Mouse (Mus musculus): ENCODE results near the gene Il16. TPM values are rescaled to one million over a fixed set of nuclear protein-coding genes. Genes with fewer than 3 reads are reported as not detected.

The Il16 gene
- polyA plus RNA-seq, 1 experiment: 1.6 TPM

GRCm38 (mm10) chr7:83667936-83668645 lies 77.4 kb downstream of the Il16 start:
- H3K4me3 ChIP-seq (ENCODE audit: insufficient read depth, low read length): no peak overlapping the region
- no peaks in the 10 kb centered on the region; the same call in 1 of the 2 replicates for H3K4me1 ChIP-seq (ENCODE audit: control insufficient read depth, insufficient read depth, low read length)
- no peak overlapping the region for H3K27ac ChIP-seq (ENCODE audit: insufficient read depth, low read length)
- TF ChIP-seq POLR2A (IDR thresholded peaks at IDR 0.05; ENCODE audit: extremely low read depth, insufficient read depth, low read length) (no peak), CTCF (IDR thresholded peaks at IDR 0.05; ENCODE audit: extremely low read depth, insufficient read depth, low read length) (no peak)

GRCm38 (mm10) chr7:83666087-83666595 lies 79.4 kb downstream of the Il16 start:
- Histone ChIP-seq H3K4me1 (ENCODE audit: control insufficient read depth, insufficient read depth, low read length) (no peaks in the 10 kb centered on the region; the same call in 1 of the 2 replicates), H3K27ac (ENCODE audit: insufficient read depth, low read length) (no peak overlapping the region), H3K4me3 (ENCODE audit: insufficient read depth, low read length) (no peak overlapping the region)
- TF ChIP-seq CTCF (IDR thresholded peaks at IDR 0.05; ENCODE audit: extremely low read depth, insufficient read depth, low read length) (no peak), POLR2A (IDR thresholded peaks at IDR 0.05; ENCODE audit: extremely low read depth, insufficient read depth, low read length) (no peak)

GRCm38 (mm10) chr7:83662711-83663375 lies 82.7 kb downstream of the Il16 start:
- Histone ChIP-seq H3K27ac (ENCODE audit: insufficient read depth, low read length) (no peak overlapping the region), H3K4me1 (ENCODE audit: control insufficient read depth, insufficient read depth, low read length) (no peaks in the 10 kb centered on the region; the same call in 1 of the 2 replicates), H3K4me3 (ENCODE audit: insufficient read depth, low read length) (no peak overlapping the region)
- no peak for TF ChIP-seq CTCF (IDR thresholded peaks at IDR 0.05; ENCODE audit: extremely low read depth, insufficient read depth, low read length)
- no peak for TF ChIP-seq POLR2A (IDR thresholded peaks at IDR 0.05; ENCODE audit: extremely low read depth, insufficient read depth, low read length)

GRCm38 (mm10) chr7:83661763-83662162 lies 83.8 kb downstream of the Il16 start:
- no peak for TF ChIP-seq CTCF (IDR thresholded peaks at IDR 0.05; ENCODE audit: extremely low read depth, insufficient read depth, low read length)
- no peak for TF ChIP-seq POLR2A (IDR thresholded peaks at IDR 0.05; ENCODE audit: extremely low read depth, insufficient read depth, low read length)
- no peak overlapping the region for H3K27ac ChIP-seq (ENCODE audit: insufficient read depth, low read length)
- H3K4me1 ChIP-seq (ENCODE audit: control insufficient read depth, insufficient read depth, low read length): no peaks in the 10 kb centered on the region; the same call in 1 of the 2 replicates
- H3K4me3 ChIP-seq (ENCODE audit: insufficient read depth, low read length): no peak overlapping the region

- Histone ChIP-seq H3K4me1 (ENCODE audit: control insufficient read depth, insufficient read depth, low read length) (no peaks in the 10 kb centered on the region; the same call in 1 of the 2 replicates), H3K27ac (ENCODE audit: insufficient read depth, low read length) (no peak overlapping the region), H3K4me3 (ENCODE audit: insufficient read depth, low read length) (no peak overlapping the region)
- TF ChIP-seq CTCF (IDR thresholded peaks at IDR 0.05; ENCODE audit: extremely low read depth, insufficient read depth, low read length) (no peak), POLR2A (IDR thresholded peaks at IDR 0.05; ENCODE audit: extremely low read depth, insufficient read depth, low read length) (no peak)
Measured at GRCm38 (mm10) chr7:83661031-83661430, 84.5 kb downstream of the Il16 start.

GRCm38 (mm10) chr7:83660273-83660691 lies 85.2 kb downstream of the Il16 start:
- Histone ChIP-seq H3K4me1 (ENCODE audit: control insufficient read depth, insufficient read depth, low read length) (no peaks in the 10 kb centered on the region; the same call in 1 of the 2 replicates), H3K4me3 (ENCODE audit: insufficient read depth, low read length) (no peak overlapping the region), H3K27ac (ENCODE audit: insufficient read depth, low read length) (no peak overlapping the region)
- TF ChIP-seq POLR2A (IDR thresholded peaks at IDR 0.05; ENCODE audit: extremely low read depth, insufficient read depth, low read length): no peak
- TF ChIP-seq CTCF (IDR thresholded peaks at IDR 0.05; ENCODE audit: extremely low read depth, insufficient read depth, low read length): peak; percentile 18; the same call in 1 of the 2 replicates

- Histone ChIP-seq H3K4me3 (ENCODE audit: insufficient read depth, low read length) (no peak overlapping the region), H3K27ac (ENCODE audit: insufficient read depth, low read length) (no peak overlapping the region), H3K4me1 (ENCODE audit: control insufficient read depth, insufficient read depth, low read length) (no peaks in the 10 kb centered on the region; the same call in 1 of the 2 replicates)
- no peak for TF ChIP-seq CTCF (IDR thresholded peaks at IDR 0.05; ENCODE audit: extremely low read depth, insufficient read depth, low read length)
- TF ChIP-seq POLR2A (IDR thresholded peaks at IDR 0.05; ENCODE audit: extremely low read depth, insufficient read depth, low read length): no peak
Measured at GRCm38 (mm10) chr7:83659159-83660065, 86.1 kb downstream of the Il16 start.

GRCm38 (mm10) chr7:83658716-83659115 lies 86.8 kb downstream of the Il16 start:
- H3K4me1 ChIP-seq (ENCODE audit: control insufficient read depth, insufficient read depth, low read length): no peaks in the 10 kb centered on the region; the same call in 1 of the 2 replicates
- H3K4me3 ChIP-seq (ENCODE audit: insufficient read depth, low read length): no peak overlapping the region
- H3K27ac ChIP-seq (ENCODE audit: insufficient read depth, low read length): no peak overlapping the region
- TF ChIP-seq CTCF (IDR thresholded peaks at IDR 0.05; ENCODE audit: extremely low read depth, insufficient read depth, low read length): no peak
- TF ChIP-seq POLR2A (IDR thresholded peaks at IDR 0.05; ENCODE audit: extremely low read depth, insufficient read depth, low read length): no peak

Data from cortical plate, adult 2 months (tissue).